Mouse (Mus musculus) MEL (cell line): Measurements from ENCODE around the gene Smyd3. TPM values are rescaled to one million over a fixed set of nuclear protein-coding genes. Genes with fewer than 3 reads are reported as not detected.

Experiments
- DNase-seq: peaks from one replicate; pipeline ENCODE4 v3.0.0; 2011; ENCODE audit warnings: low read depth, low spot score
- H3K27ac ChIP-seq: 2 replicates; pipeline ENCODE4 v1.5.1; 2012; ENCODE audit warnings: low read depth, mild to moderate bottlenecking, control low read depth, low read length, moderate library complexity; ENCODE audit not compliant: control insufficient read depth
- H3K27me3 ChIP-seq, 2 experiments: fragments of 150-350 bp in 1 of 2; sonication (generic) in 1 of 2; 2 replicates each; pipeline ENCODE4 v1.6.1; 2012; ENCODE audit warnings: low read length in 2 of 2, mild to moderate bottlenecking in 2 of 2, improper control_type of control experiment in 1 of 2, moderate library complexity in 1 of 2; ENCODE audit not compliant: insufficient read depth in 2 of 2, control insufficient read depth in 1 of 2
- H3K36me3 ChIP-seq, 2 experiments: 2 replicates each; pipeline ENCODE4 v1.6.1; 2012 to 2014; ENCODE audit warnings: low read length in 2 of 2, improper control_type of control experiment in 1 of 2, inconsistent platforms in 1 of 2, mild to moderate bottlenecking in 1 of 2; ENCODE audit not compliant: insufficient read depth in 2 of 2, control insufficient read depth in 1 of 2
- H3K4me1 ChIP-seq, 2 experiments: fragments of 150-350 bp in 1 of 2; sonication (generic) in 1 of 2; 2 replicates each; pipeline ENCODE4 v1.6.1; 2012; ENCODE audit warnings: low read length in 2 of 2, improper control_type of control experiment in 1 of 2, mild to moderate bottlenecking in 1 of 2; ENCODE audit not compliant: insufficient read depth in 2 of 2, control insufficient read depth in 1 of 2
- H3K4me3 ChIP-seq, 2 experiments: fragments of 150-350 bp in 1 of 2; sonication (generic) in 1 of 2; 2 replicates each; pipeline ENCODE4 v1.5.1; 2012; ENCODE audit warnings: low read depth in 2 of 2, low read length in 2 of 2, mild to moderate bottlenecking in 2 of 2, moderate library complexity in 2 of 2, control low read depth in 1 of 2, improper control_type of control experiment in 1 of 2; ENCODE audit not compliant: control insufficient read depth in 1 of 2, insufficient read depth in 1 of 2
- H3K79me2 ChIP-seq: 2 replicates; pipeline ENCODE4 v1.6.1; 2012; ENCODE audit warnings: mild to moderate bottlenecking, low read length, moderate library complexity; ENCODE audit not compliant: control insufficient read depth, poor library complexity, insufficient read depth
- H3K9ac ChIP-seq: 2 replicates; pipeline ENCODE4 v1.6.1; 2012; ENCODE audit warnings: low read depth, mild to moderate bottlenecking, control low read depth, low read length, moderate library complexity; ENCODE audit not compliant: control insufficient read depth, poor library complexity, severe bottlenecking
- H3K9me3 ChIP-seq: fragments of 150-350 bp; sonication (generic); replicated peaks from 2 replicates; pipeline ENCODE4 v1.6.1; 2012; ENCODE audit warnings: mild to moderate bottlenecking, low read length, improper control_type of control experiment, moderate library complexity; ENCODE audit not compliant: insufficient read depth
- BHLHE40 ChIP-seq: IDR thresholded peaks from 2 replicates; pipeline ENCODE4 v1.6.1; 2012; ENCODE audit warnings: low read depth, mild to moderate bottlenecking, inconsistent platforms, low read length, improper control_type of control experiment, borderline replicate concordance
- CHD1 ChIP-seq: IDR thresholded peaks from 2 replicates; pipeline ENCODE4 v1.6.1; 2012; ENCODE audit warnings: low read depth, mild to moderate bottlenecking, inconsistent platforms, low read length, improper control_type of control experiment
- CHD2 ChIP-seq: IDR thresholded peaks from 2 replicates; pipeline ENCODE4 v1.6.1; 2011; ENCODE audit warnings: low read length, improper control_type of control experiment
- CTCF ChIP-seq, 3 experiments: IDR thresholded peaks in 2 of 3; conservative IDR thresholded peaks in 1 of 3; 2 replicates each; pipeline ENCODE4 v1.5.1; 2011 to 2012; ENCODE audit warnings: low read length in 3 of 3, low read depth in 2 of 3, mild to moderate bottlenecking in 2 of 3, improper control_type of control experiment in 1 of 3, inconsistent platforms in 1 of 3, mixed read lengths in 1 of 3, moderate library complexity in 1 of 3; ENCODE audit not compliant: control insufficient read depth in 1 of 3, insufficient read depth in 1 of 3, poor library complexity in 1 of 3, severe bottlenecking in 1 of 3
- E2F4 ChIP-seq: IDR thresholded peaks from 2 replicates; pipeline ENCODE4 v1.6.1; 2011; ENCODE audit warnings: low read depth, low read length, improper control_type of control experiment, borderline replicate concordance
- ELF1 ChIP-seq: IDR thresholded peaks from 2 replicates; pipeline ENCODE4 v1.6.1; 2014; ENCODE audit warnings: low read depth, mild to moderate bottlenecking, inconsistent platforms, low read length, improper control_type of control experiment, moderate library complexity
- EP300 ChIP-seq, 2 experiments: IDR thresholded peaks; 2 replicates each; pipeline ENCODE4 v1.6.1; 2011; ENCODE audit warnings: improper control_type of control experiment in 2 of 2, low read length in 2 of 2, low read depth in 1 of 2, mild to moderate bottlenecking in 1 of 2
- GABPA ChIP-seq: IDR thresholded peaks from 2 replicates; pipeline ENCODE4 v1.6.1; 2012; ENCODE audit warnings: low read depth, mild to moderate bottlenecking, inconsistent platforms, low read length, improper control_type of control experiment, moderate library complexity
- GATA1 ChIP-seq: IDR thresholded peaks from 2 replicates; pipeline ENCODE4 v1.6.1; 2011; ENCODE audit warnings: low read depth, low read length, improper control_type of control experiment
- HCFC1 ChIP-seq: IDR thresholded peaks from 2 replicates; pipeline ENCODE4 v1.6.1; 2012; ENCODE audit warnings: low read depth, mild to moderate bottlenecking, inconsistent platforms, low read length, improper control_type of control experiment, moderate library complexity
- KAT2A ChIP-seq: conservative IDR thresholded peaks from 2 replicates; pipeline ENCODE4 v1.6.1; 2012; ENCODE audit warnings: low read depth, low read length, improper control_type of control experiment, inconsistent platforms
- MAFK ChIP-seq: IDR thresholded peaks from 2 replicates; pipeline ENCODE4 v1.6.1; 2011; ENCODE audit warnings: low read depth, mild to moderate bottlenecking, low read length, improper control_type of control experiment, borderline replicate concordance
- MEF2A ChIP-seq: IDR thresholded peaks from 2 replicates; pipeline ENCODE4 v1.6.1; 2014; ENCODE audit warnings: low read depth, mild to moderate bottlenecking, inconsistent platforms, low read length, improper control_type of control experiment; ENCODE audit not compliant: poor library complexity, insufficient replicate concordance, severe bottlenecking; ENCODE audit errors: extremely low read depth
- MYB ChIP-seq: IDR thresholded peaks from 2 replicates; pipeline ENCODE4 v1.6.1; 2011; ENCODE audit warnings: mild to moderate bottlenecking, low read depth, low read length, improper control_type of control experiment
- MYC ChIP-seq: IDR thresholded peaks from 2 replicates; pipeline ENCODE4 v1.6.1; 2011; ENCODE audit warnings: low read depth, mild to moderate bottlenecking, low read length, improper control_type of control experiment, moderate library complexity
- NRF1 ChIP-seq: IDR thresholded peaks from 2 replicates; pipeline ENCODE4 v1.6.1; 2014; ENCODE audit warnings: low read depth, mild to moderate bottlenecking, inconsistent platforms, low read length, improper control_type of control experiment, moderate library complexity; ENCODE audit not compliant: poor library complexity, insufficient read depth, severe bottlenecking
- POLR2AphosphoS2 ChIP-seq: IDR thresholded peaks from 2 replicates; pipeline ENCODE4 v1.6.1; 2011; ENCODE audit warnings: low read length, improper control_type of control experiment
- RAD21 ChIP-seq: IDR thresholded peaks from 2 replicates; pipeline ENCODE4 v1.6.1; 2011; ENCODE audit warnings: mild to moderate bottlenecking, low read depth, low read length, improper control_type of control experiment
- SIN3A ChIP-seq: IDR thresholded peaks from 2 replicates; pipeline ENCODE4 v1.6.1; 2012; ENCODE audit warnings: low read length, improper control_type of control experiment, inconsistent platforms
- SMC3 ChIP-seq: IDR thresholded peaks from 2 replicates; pipeline ENCODE4 v1.6.1; 2011; ENCODE audit warnings: low read depth, low read length, improper control_type of control experiment
- TAL1 ChIP-seq: IDR thresholded peaks from 2 replicates; pipeline ENCODE4 v1.6.1; 2012; ENCODE audit warnings: mild to moderate bottlenecking, inconsistent platforms, low read length, moderate library complexity, mixed read lengths
- TBP ChIP-seq: IDR thresholded peaks from 2 replicates; pipeline ENCODE4 v1.8.0; 2011; ENCODE audit warnings: low read depth, low read length, improper control_type of control experiment
- TCF12 ChIP-seq: IDR thresholded peaks from 2 replicates; pipeline ENCODE4 v1.6.1; 2014; ENCODE audit warnings: low read depth, mild to moderate bottlenecking, inconsistent platforms, low read length, improper control_type of control experiment, moderate library complexity
- UBTF ChIP-seq: IDR thresholded peaks from 2 replicates; pipeline ENCODE4 v1.6.1; 2012; ENCODE audit warnings: low read depth, mild to moderate bottlenecking, inconsistent platforms, low read length, improper control_type of control experiment, moderate library complexity, borderline replicate concordance; ENCODE audit not compliant: insufficient read depth
- USF1 ChIP-seq: IDR thresholded peaks from 2 replicates; pipeline ENCODE4 v1.6.1; 2014; ENCODE audit warnings: low read depth, mild to moderate bottlenecking, inconsistent platforms, low read length, improper control_type of control experiment, moderate library complexity
- ZC3H11A ChIP-seq: IDR thresholded peaks from 2 replicates; pipeline ENCODE4 v1.6.1; 2012; ENCODE audit warnings: low read depth, mild to moderate bottlenecking, inconsistent platforms, low read length, improper control_type of control experiment
- ZNF384 ChIP-seq: IDR thresholded peaks from 2 replicates; pipeline ENCODE4 v1.6.1; 2012; ENCODE audit warnings: low read depth, mild to moderate bottlenecking, inconsistent platforms, low read length, improper control_type of control experiment
- polyA plus RNA-seq, 2 experiments: library from polyadenylated mRNA; stranded (reverse) in 1 of 2; unstranded in 1 of 2; fragments of >175 nt in 1 of 2; fragments of >200 nt in 1 of 2; gene quantifications; 2 replicates each; pipeline versions ENCODE4 v1.2.1 to v1.2.4; 2012; ENCODE audit warnings: low replicate concordance in 2 of 2, low read depth in 1 of 2; ENCODE audit not compliant: insufficient read length in 2 of 2, insufficient read depth in 1 of 2, missing spikeins in 1 of 2
- total RNA-seq: library from RNA; depleted of rRNA; stranded (reverse); fragments of 300-350 nt; gene quantifications from 2 replicates; pipeline ENCODE4 v1.2.3, GENCODE M21; 2012

The Smyd3 gene
- total and polyA plus RNA-seq, 3 experiments = 13.3 to 18.2 TPM; not detected in 1

- H3K9ac ChIP-seq = no peak overlapping the region
- peak; percentile 80 for DNase-seq
- H3K4me1 ChIP-seq = no peaks in the 10 kb centered on the region
- H3K79me2 ChIP-seq = no peaks in the 10 kb centered on the region; the same call in 1 of the 2 replicates
- no peak overlapping the region for H3K4me3 ChIP-seq
- no peak overlapping the region for H3K27ac ChIP-seq
- H3K36me3 ChIP-seq = no peaks in the 10 kb centered on the region
- no peaks in the 10 kb centered on the region for H3K27me3 ChIP-seq
- TF ChIP-seq MYC = peak; percentile 79
- TF ChIP-seq RAD21 = peak; percentile 87
- no peak for TF ChIP-seq UBTF
- TF ChIP-seq NRF1 = no peak
- TF ChIP-seq USF1 = no peak
- TF ChIP-seq ZNF384 = peak; percentile 96
- TF ChIP-seq GABPA = no peak
- TF ChIP-seq EP300 (IDR thresholded peaks at IDR 0.05; ENCODE audit: low read depth in 1 of 2, low read length in 2 of 2) = no peak
- TF ChIP-seq KAT2A = no peak
- peak; percentile 50; the same call in 1 of the 2 replicates for TF ChIP-seq SIN3A
- TF ChIP-seq GATA1 = no peak
- TF ChIP-seq TAL1 = no peak
- 0 out of 2 replicates have a peak, but pooled peaks have one; percentile 24 for TF ChIP-seq HCFC1
- TF ChIP-seq ZC3H11A = peak; percentile 71
- peak; percentile 76 for TF ChIP-seq SMC3
- no peak for TF ChIP-seq MYB
- TF ChIP-seq CTCF (IDR thresholded peaks at IDR 0.05 in 2 of 3, conservative IDR thresholded peaks at IDR 0.05 in 1 of 3; ENCODE audit: control insufficient read depth in 1 of 3, insufficient read depth in 1 of 3, low read depth in 2 of 3, low read length in 3 of 3, poor library complexity in 1 of 3, severe bottlenecking in 1 of 3) = peak; percentile 60 to 84 (median 76)
- TF ChIP-seq, all 39 proteins: peak for 8
- no peaks in the 10 kb centered on the region for H3K9me3 ChIP-seq
These were observed 11.1 kb downstream of the Smyd3 start for GRCm38 (mm10) chr1:179506530-179507315.

GRCm38 (mm10) chr1:179502565-179502964, 15.3 kb downstream of the Smyd3 start:
- Histone ChIP-seq H3K27ac (no peak overlapping the region), H3K4me3 (no peak overlapping the region), H3K79me2 (no peaks in the 10 kb centered on the region), H3K36me3 (no peaks in the 10 kb centered on the region), H3K4me1 (no peaks in the 10 kb centered on the region), H3K9me3 (no peaks in the 10 kb centered on the region), H3K9ac (no peak overlapping the region), H3K27me3 (no peaks in the 10 kb centered on the region)
- DNase-seq = peak; percentile 58
- no peak for TF ChIP-seq KAT2A
- TF ChIP-seq POLR2AphosphoS2 = no peak
- peak; percentile 69 for TF ChIP-seq RAD21
- TF ChIP-seq SMC3 = peak; percentile 67
- no peak for TF ChIP-seq MYC
- no peak for TF ChIP-seq CHD2
- no peak for TF ChIP-seq TCF12
- TF ChIP-seq ZNF384 = no peak
- TF ChIP-seq MYB = no peak
- no peak for TF ChIP-seq MEF2A
- TF ChIP-seq CHD1 = no peak
- no peak for TF ChIP-seq SIN3A
- no peak for TF ChIP-seq TBP
- no peak for TF ChIP-seq MAFK
- TF ChIP-seq E2F4 = no peak
- peak; percentile 54 for TF ChIP-seq ZC3H11A
- TF ChIP-seq CTCF (IDR thresholded peaks at IDR 0.05 in 2 of 3, conservative IDR thresholded peaks at IDR 0.05 in 1 of 3; ENCODE audit: control insufficient read depth in 1 of 3, insufficient read depth in 1 of 3, low read depth in 2 of 3, low read length in 3 of 3, poor library complexity in 1 of 3, severe bottlenecking in 1 of 3) = peak; percentile 39 to 90 (median 83)
- TF ChIP-seq USF1 = no peak
- TF ChIP-seq ELF1 = no peak
- TF ChIP-seq BHLHE40 = no peak
- TF ChIP-seq EP300 (IDR thresholded peaks at IDR 0.05; ENCODE audit: low read depth in 1 of 2, low read length in 2 of 2) = no peak
